Mouse (Mus musculus) bone marrow, adult 2 months (tissue): ENCODE data around the gene Strn4.

ENCODE experiments used
- CTCF ChIP-seq: fragments of 200-500 bp; IDR thresholded peaks from 2 replicates; pipeline ENCODE4 v1.5.1; 2011; ENCODE audit warnings: low read length, control low read depth; ENCODE audit not compliant: control insufficient read depth, insufficient read depth
- POLR2A ChIP-seq: fragments of 200-500 bp; IDR thresholded peaks from 2 replicates; pipeline ENCODE4 v1.6.1; 2011; ENCODE audit warnings: low read depth, mild to moderate bottlenecking, control low read depth, low read length, borderline replicate concordance; ENCODE audit not compliant: control insufficient read depth

DNA sequence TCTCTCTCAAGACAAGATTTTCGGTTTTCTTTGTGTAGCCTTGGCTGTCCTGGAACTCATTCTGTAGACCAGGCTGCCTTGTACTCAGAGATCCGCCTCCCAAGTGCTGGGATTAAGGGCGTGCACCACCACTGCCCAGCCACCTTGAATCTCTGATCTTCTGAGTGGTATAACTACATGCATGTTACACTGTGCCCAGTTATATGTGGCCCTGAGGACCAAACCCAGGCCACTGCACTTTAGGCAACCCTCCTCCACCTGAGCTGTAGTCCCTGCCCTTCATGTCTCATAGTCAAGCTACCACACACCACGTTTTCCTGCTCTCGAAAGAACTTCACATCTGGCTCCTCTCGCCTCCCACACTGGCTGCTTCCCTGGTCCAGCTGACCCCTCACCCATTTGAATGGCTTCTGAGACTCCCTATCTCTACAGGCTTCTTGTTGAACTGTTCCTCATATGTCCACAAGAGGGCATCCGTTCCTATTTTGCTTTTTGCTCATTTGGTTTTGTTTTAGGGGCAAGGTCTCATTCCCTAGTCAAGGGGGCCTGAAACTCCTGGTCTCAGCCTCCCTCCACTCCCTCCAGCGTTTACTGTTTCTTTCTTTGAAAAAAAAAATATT, 11.2 kb upstream of the Strn4 start:
- no peak for TF ChIP-seq POLR2A
- peak; percentile 8; the same call in 1 of the 2 replicates for TF ChIP-seq CTCF
